Mouse (Mus musculus): ENCODE results near the gene Atg4b. TPM values are rescaled to one million over a fixed set of nuclear protein-coding genes. Genes with fewer than 3 reads are reported as not detected.

The Atg4b gene
- polyA plus RNA-seq (2021; fragmentation: Nextera tagmentation), result 33.9 and 38.5 TPM in 2 replicates
- long read RNA-seq, experiment 1, full-length matches to known transcripts, result 61 of 99 reads
- long read RNA-seq, experiment 1, partial matches to known transcripts, result 30 of 99 reads
- long read RNA-seq, experiment 1, other reads (novel, unspliced or antisense), result 8 of 99 reads
- long read RNA-seq, experiment 2, full-length matches to known transcripts, result 217 of 317 reads
- long read RNA-seq, experiment 2, partial matches to known transcripts, result 69 of 317 reads
- long read RNA-seq, experiment 2, other reads (novel, unspliced or antisense), result 31 of 317 reads

DNA sequence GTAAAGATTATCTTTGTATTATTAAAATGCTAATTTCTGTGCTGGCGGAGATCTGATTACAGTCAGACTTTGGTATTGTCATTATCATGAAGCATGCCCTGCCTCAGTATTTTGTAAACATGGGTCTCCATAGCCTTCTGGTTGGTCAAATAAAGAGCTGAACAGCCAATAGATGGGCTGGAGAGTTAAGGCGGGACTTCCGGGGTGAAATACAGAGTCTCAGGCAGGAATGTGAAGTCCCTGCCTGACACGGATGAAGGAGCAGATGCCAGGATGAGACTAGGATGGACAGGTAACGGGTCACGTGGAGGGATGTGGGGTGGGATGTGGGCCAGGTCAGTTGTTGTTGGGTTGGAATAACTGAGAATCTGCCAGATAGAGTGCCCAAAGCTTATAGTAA lies at the start of gene Atg4b:
Gene Atg4b, plus strand, starts transcription at position 211 of the 400 bp plus-strand sequence.

DNA sequence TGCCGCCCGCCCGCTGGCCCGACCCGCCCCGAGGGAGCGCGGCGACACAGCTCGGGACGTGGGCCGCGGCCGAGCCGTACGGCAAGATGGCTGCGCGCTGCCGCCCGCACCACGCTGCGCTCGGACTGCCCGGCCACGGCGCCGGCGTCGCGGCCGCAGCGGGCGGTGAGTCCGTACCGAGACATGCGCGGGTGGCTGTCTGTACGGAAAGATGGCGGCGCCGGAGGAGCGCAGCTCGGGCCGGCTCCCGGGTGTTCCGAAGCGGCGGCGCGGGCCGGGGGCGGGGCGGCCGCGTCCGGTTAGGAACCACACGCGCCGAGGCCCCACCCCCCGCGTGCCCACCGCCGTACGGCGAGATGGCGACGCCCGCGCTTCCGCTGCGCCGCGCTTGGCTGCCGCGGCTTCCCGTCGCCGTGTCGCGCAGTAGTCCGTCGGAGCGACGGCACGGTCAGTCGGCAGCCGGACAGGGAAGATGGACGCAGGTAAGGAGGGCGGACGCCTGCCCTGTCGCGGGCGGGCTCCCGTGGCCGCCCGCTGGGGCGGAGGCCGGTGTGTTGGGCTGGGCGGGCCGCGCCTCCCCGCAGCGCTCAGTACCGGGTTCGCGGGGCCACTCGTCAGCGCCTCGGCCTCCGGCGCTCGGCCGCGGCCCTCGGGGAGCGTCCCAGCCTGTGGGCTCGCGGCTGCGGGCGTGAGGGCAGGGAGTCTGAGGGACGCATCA lies 3.4 kb downstream of the Atg4b start, which contains the start of gene Thap4:
Gene Thap4, minus strand, starts transcription at position 292 of the 718 bp plus-strand sequence.

DNA sequence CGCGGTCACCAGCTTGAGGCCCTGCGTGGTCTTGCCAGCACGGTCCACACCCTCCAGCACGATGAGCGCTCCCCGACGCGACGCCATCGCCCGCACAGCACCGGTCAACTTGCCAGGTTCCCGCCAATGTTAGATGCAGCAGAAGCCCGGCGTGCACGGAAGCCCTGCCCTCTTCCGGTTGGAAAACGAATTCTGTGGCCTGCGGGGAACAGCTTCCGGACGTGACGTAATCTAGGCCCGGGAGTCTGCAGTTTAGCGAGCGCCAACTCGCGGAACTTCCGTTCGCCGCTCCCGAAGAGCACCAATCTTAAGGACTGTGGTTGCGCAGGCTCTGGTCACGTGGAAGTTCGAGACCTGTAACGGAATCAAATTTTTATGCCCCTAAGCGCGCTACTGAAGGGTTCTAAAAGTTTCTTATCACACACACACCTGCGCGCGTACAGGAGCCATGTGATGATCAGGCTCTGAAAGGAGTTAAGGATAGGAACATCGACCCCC lies 50.5 kb downstream of the Atg4b start, which contains the start of gene Dtymk:
Gene Dtymk, minus strand, starts transcription at position 194 of the 498 bp plus-strand sequence.

DNA sequence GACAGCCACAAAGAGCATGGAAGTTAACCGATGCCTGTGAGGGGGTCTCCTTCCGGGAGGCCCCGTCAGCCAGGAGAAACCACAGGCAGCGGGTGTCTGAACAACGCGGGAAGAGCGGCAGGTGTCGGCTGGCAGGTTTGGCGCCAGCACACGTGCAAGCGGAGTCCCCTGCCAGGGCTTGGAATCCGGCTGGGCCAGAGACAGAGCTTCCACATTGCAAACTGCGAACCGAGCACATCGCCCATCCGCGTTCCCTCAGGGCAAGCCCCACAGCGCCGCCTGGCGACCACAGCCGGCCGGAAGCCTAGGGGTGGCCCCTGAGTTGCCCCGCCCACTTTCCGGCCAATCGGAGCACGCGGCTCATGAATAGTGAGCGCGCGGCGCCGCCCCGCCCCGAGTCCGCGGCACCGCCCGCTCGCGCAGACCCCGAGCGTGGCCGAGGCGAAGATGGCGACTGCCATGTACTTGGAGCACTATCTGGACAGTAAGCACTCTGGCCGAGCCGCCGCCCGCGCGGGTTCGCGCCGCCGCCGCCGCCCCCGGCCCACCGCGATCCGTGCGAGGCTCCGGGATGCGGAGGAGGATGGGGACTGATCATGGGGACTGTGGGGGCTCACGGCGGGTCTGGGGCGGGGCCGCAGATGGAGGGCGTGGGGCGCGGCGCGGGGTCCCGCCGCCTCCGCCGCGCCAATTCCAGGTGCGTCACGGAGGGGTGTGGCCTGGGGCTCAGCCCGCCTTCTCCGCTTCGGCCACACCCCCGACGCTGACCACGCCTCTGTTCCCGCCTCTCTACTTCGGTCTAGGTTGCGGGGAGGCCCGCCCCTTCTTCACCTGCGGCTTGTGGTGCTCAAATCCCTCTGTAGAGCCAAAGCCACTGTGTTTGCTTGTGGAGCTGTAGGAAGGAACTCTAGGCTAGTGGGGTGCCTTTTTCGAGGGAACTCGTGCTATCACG lies 52.5 kb downstream of the Atg4b start, which contains the start of gene Ing5:
Gene Ing5, plus strand, starts transcription at position 410 of the 952 bp plus-strand sequence.

DNA sequence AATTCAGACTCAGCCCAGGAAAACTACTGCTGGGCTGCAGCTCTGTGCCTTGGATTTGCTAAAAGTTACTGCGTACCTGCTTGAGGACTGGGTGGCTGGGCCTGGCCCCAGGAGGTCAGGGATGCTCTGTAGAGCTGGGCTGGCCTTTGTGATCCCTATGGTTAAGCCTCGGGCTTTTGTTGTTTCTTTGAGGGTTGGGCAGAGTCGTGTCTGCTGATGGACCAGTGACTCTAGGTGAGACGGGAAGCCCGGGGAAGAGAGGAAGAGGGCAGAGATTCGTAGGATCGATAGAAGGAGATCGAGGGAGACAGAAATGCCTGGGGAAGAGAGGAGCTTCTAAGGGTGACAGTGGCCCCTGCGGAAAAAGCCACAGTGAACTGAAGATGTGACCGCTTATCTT lies 73.3 kb downstream of the Atg4b start, which contains the start of gene D2hgdh:
Gene D2hgdh, plus strand, starts transcription at position 301 of the 400 bp plus-strand sequence.

Other genes starting within 250 kb of the Atg4b start
- gene Farp2, start 239.4 kb upstream of the Atg4b start, polyA plus RNA-seq (2021; fragmentation: Nextera tagmentation), result 4.0 and 4.5 TPM in 2 replicates
- gene Stk25, start 92.8 kb upstream of the Atg4b start, polyA plus RNA-seq (2021; fragmentation: Nextera tagmentation), result 263 and 281 TPM in 2 replicates
- 156 and 164 TPM in 2 replicates for gene Bok, start 65.8 kb upstream of the Atg4b start, polyA plus RNA-seq (2021; fragmentation: Nextera tagmentation)
- 13.1 and 14.7 TPM in 2 replicates for gene Thap4, start 3.4 kb downstream of the Atg4b start, polyA plus RNA-seq (2021; fragmentation: Nextera tagmentation)
- 71.1 and 72.6 TPM in 2 replicates for gene Dtymk, start 50.4 kb downstream of the Atg4b start, polyA plus RNA-seq (2021; fragmentation: Nextera tagmentation)
- 5.9 and 7.3 TPM in 2 replicates for gene Ing5, start 52.5 kb downstream of the Atg4b start, polyA plus RNA-seq (2021; fragmentation: Nextera tagmentation)
- 8.4 and 8.5 TPM in 2 replicates for gene D2hgdh, start 73.4 kb downstream of the Atg4b start, polyA plus RNA-seq (2021; fragmentation: Nextera tagmentation)
- 0.09 TPM in 1 of 2 replicates, not detected in the other for gene Gal3st2, start 109.8 kb downstream of the Atg4b start, polyA plus RNA-seq (2021; fragmentation: Nextera tagmentation)
- 0.08 TPM in 1 of 2 replicates, not detected in the other for gene Gal3st2b, start 166.8 kb downstream of the Atg4b start, polyA plus RNA-seq (2021; fragmentation: Nextera tagmentation)
- gene Gal3st2c, start 239.0 kb downstream of the Atg4b start, polyA plus RNA-seq (2021; fragmentation: Nextera tagmentation), result not detected in 2 replicates